Mouse (Mus musculus) cerebellum, postnatal 14 days (tissue): Measurements from ENCODE around the gene Olfr353.

ENCODE experiments used
- DNase-seq, 2 experiments: peaks; one replicate each; pipeline ENCODE4 v3.0.0; 2021; ENCODE audit warnings: mixed read lengths in 2 of 2

The Olfr353 gene

DNA sequence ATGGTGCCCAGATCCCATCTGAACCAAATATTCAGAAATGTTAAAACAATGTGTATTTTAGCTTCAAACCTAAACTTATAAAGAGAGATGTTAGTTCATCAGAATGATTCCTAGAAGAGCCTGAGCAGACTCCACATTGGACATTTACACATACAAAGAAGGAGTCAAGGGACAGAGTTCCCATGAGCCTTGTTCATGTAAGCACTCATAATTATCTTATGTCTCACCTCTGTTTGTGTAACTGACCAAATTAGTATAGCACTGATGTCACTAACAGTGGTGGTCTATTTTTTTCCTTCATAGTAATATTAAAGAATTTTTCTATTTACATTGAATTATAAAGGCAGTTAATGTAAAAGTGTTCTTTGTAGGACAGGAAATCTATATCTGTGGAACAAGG lies at the start of gene Olfr353:
Gene Olfr353, minus strand, starts transcription at position 101 of the 400 bp plus-strand sequence.
- no peak for DNase-seq

DNA sequence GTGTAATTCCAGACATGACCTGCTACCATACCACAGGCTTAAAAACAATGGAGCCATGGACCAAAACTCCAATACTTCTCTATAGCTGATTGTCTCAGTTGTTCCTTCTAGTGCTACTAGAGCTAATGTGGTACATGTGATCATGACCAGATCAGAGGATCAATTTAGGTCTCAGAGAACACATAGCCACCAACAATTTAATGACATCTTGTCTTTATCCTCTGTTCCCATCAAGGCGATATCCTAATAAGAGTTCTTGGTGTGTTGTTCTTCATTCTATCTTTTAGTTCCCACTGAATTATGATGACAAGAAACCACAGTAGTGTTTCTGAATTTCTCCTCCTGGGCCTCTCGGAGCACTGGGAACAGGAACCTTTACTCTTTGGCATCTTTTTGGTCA lies 44.1 kb upstream of the Olfr353 start, which contains the start of gene Olfr356:
Gene Olfr356, plus strand, starts transcription at position 301 of the 400 bp plus-strand sequence.
- no peak for DNase-seq

DNA sequence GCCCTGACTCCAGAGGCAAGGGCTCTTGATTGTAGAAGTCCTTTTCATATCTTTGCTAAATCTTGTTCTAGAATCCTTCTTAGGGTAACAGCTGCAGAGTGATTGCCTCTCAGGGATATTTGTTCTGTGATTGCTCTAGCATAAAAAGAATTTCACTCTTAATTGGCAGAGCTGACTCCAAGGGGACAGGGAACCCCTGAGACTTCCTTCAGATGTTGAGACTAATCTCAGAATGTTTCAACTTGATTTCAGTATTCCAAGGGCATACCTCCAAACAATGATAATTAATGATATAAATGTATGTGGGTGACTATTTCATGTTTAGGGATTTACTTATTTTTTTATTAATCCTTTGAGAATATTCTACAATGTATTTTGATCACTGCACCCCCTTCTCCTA lies 36.1 kb upstream of the Olfr353 start, which contains the start of gene Olfr355:
Gene Olfr355, minus strand, starts transcription at position 101 of the 400 bp plus-strand sequence.
- no peak for DNase-seq

DNA sequence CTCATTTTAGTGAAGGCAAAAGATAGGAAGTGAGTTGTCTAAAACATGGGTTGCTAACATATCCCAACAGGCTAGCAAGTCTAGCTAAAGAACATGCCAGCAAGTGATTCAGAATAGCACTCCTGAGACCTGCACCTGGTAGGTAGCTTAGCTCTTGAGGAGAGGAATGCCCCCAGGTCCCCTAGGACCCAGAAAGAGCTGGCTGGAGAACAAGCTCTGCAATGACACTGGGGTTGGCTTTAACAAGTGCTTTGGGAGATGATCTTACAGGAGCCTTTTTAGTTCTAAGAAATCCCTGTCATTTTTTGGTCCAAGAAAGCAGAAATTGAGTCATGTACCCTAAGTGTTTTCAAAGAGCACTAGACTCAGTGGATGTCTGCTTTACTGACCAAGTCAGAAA lies 12.6 kb upstream of the Olfr353 start, which contains the start of gene Olfr354:
Gene Olfr354, plus strand, starts transcription at position 301 of the 400 bp plus-strand sequence.
- DNase-seq = no peak

DNA sequence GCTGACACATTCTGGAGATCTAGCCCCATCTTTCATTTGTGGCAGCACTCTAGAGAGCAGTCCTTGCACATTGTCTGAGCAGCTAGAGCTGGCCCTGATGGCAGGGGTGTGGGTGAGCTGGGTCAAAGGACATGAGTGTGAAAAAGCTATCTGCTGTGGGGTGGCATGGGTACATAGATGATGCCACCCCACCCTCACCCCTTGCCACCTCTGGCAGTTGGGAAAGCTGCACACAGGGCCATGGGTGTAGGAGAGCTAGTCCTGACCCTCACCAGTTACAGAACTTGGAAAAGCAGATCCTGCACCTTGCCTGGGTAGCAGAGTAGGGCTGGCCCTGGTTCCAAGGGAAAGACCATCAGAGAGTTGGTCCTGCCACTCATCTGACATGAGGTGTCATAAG lies 4.4 kb upstream of the Olfr353 start:
- DNase-seq = no peak

DNA sequence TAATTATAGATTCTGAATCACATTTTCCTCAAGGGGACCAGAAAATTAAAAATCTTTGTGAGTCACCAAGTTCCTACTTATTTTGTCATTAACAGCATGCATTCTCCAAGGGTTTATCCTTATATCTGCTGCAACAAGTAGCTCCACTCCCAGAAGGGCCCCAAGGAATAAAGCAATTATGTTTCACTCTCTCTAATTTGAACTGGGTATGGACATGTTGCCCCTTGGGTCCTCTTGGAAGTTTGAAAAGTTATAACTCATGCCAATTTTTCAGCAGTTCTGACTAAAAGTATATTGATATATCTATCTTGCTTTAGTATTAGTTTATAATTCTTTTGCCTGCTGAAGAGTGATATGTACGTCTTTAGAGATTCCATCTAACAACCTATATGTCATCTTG lies 24.6 kb downstream of the Olfr353 start, which contains the start of gene Olfr352:
Gene Olfr352, plus strand, starts transcription at position 301 of the 400 bp plus-strand sequence.
- DNase-seq = no peak

DNA sequence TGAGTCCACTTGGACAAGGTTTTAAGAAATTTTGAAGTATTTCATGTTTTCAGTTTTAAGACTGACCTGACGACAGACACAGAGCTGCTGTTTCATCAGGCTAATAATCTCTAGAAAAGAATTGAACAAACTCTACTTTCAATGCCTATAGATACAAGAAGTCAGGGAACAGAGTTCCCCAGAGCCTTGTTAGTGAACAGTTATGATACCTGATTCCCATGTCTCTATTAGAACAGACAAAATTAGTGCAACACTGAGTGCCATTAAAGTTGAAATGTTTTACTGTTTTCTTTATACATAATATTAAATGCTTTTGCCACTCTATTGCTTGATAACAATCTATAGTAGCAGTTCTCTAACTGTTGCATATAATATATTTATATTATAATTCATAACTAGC lies 30.2 kb downstream of the Olfr353 start, which contains the start of gene Olfr351:
Gene Olfr351, minus strand, starts transcription at position 101 of the 400 bp plus-strand sequence.
- no peak for DNase-seq

DNA sequence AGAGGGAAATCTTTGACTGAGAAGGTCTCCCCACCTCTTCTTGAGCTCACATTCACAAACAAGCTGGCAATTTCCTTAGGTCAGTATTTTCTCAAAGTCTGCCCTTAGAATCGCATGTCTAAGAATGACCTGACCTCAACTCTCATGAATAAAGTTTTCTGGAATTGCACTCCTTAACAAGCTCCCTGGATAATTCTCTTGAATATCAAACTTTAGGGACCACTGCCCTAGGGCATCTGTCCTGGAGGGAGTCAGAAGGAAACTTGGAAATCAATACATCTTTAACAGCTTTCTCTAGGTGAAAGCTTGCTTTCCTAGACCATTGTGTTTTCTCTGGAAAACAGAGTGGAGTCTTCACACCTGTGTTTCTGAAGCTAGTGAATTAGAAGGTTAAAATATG lies 46.7 kb downstream of the Olfr353 start, which contains the start of gene Olfr350:
Gene Olfr350, plus strand, starts transcription at position 301 of the 400 bp plus-strand sequence.
- no peak for DNase-seq
